Mouse (Mus musculus): ENCODE results near the gene Olfr1293-ps. TPM values are rescaled to one million over a fixed set of nuclear protein-coding genes. Genes with fewer than 3 reads are reported as not detected.

Gene Olfr1293-ps
- not detected for total RNA-seq (2021)

GRCm38 (mm10) chr2:111524903-111525302 is at the start of gene Olfr1293-ps:
Gene Olfr1293-ps (plus strand): TSS chr2:111525203.
- DNase-seq, result no peak

GRCm38 (mm10) chr2:111480519-111480918 is 44.5 kb upstream of the Olfr1293-ps start, which contains the start of gene Olfr1289:
Gene Olfr1289 (plus strand): TSS chr2:111480819.
- DNase-seq, result no peak

- no peak for DNase-seq
These were observed 31.3 kb upstream of the Olfr1293-ps start, which contains the start of gene Olfr1290 for GRCm38 (mm10) chr2:111493729-111494128. Gene Olfr1290 (minus strand): TSS chr2:111493829.

GRCm38 (mm10) chr2:111496880-111497279 is 28.1 kb upstream of the Olfr1293-ps start, which contains the start of gene Olfr1291-ps1:
Gene Olfr1291-ps1 (plus strand): TSS chr2:111497180.
- no peak for DNase-seq

- DNase-seq, result no peak
These were observed 7.6 kb upstream of the Olfr1293-ps start for GRCm38 (mm10) chr2:111517451-111517850.

GRCm38 (mm10) chr2:111540191-111540590 is 15.2 kb downstream of the Olfr1293-ps start, which contains the start of gene Olfr1294:
Gene Olfr1294 (minus strand): TSS chr2:111540291.
- DNase-seq, result no peak

GRCm38 (mm10) chr2:111569581-111569980 is 44.6 kb downstream of the Olfr1293-ps start, which contains the start of gene Olfr1295:
Gene Olfr1295 (minus strand): TSS chr2:111569681.
- DNase-seq, result no peak

Other genes with a start within 250 kb of the Olfr1293-ps start
- not detected for gene Olfr1278, start 235.1 kb upstream of the Olfr1293-ps start, total RNA-seq (2021)
- gene Olfr1279, start 224.6 kb upstream of the Olfr1293-ps start, total RNA-seq (2021), result not detected
- not detected for gene Olfr1280, start 211.2 kb upstream of the Olfr1293-ps start, total RNA-seq (2021)
- not detected for gene Olfr1281, start 198.7 kb upstream of the Olfr1293-ps start, total RNA-seq (2021)
- not detected for gene Olfr1282, start 189.1 kb upstream of the Olfr1293-ps start, total RNA-seq (2021)
- gene Olfr1283, start 158.4 kb upstream of the Olfr1293-ps start, total RNA-seq (2021), result not detected
- not detected for gene Olfr1284, start 149.7 kb upstream of the Olfr1293-ps start, total RNA-seq (2021)
- gene Olfr1286, start 102.1 kb upstream of the Olfr1293-ps start, total RNA-seq (2021), result not detected
- gene Olfr1287, start 76.1 kb upstream of the Olfr1293-ps start, total RNA-seq (2021), result not detected
- not detected for gene Olfr1288, start 51.1 kb upstream of the Olfr1293-ps start, total RNA-seq (2021)
- not detected for gene Olfr1289, start 44.4 kb upstream of the Olfr1293-ps start, total RNA-seq (2021)
- not detected for gene Olfr1290, start 31.4 kb upstream of the Olfr1293-ps start, total RNA-seq (2021)
- gene Olfr1291-ps1, start 28.0 kb upstream of the Olfr1293-ps start, total RNA-seq (2021), result not detected
- not detected for gene Olfr1294, start 15.1 kb downstream of the Olfr1293-ps start, total RNA-seq (2021)
- not detected for gene Olfr1295, start 44.5 kb downstream of the Olfr1293-ps start, total RNA-seq (2021)
- not detected for gene Olfr1297, start 101.3 kb downstream of the Olfr1293-ps start, total RNA-seq (2021)
- not detected for gene Olfr1298, start 124.0 kb downstream of the Olfr1293-ps start, total RNA-seq (2021)
- gene Olfr1299, start 136.2 kb downstream of the Olfr1293-ps start, total RNA-seq (2021), result not detected
- not detected for gene Olfr1301, start 225.8 kb downstream of the Olfr1293-ps start, total RNA-seq (2021)

Measured in heart, postnatal 4 days (tissue).